Mouse (Mus musculus): ENCODE results near the gene Amz1. TPM values are rescaled to one million over a fixed set of nuclear protein-coding genes. Genes with fewer than 3 reads are reported as not detected.

Amz1 gene
- polyA plus RNA-seq, 1 experiment = 13.7 TPM

GRCm38 (mm10) chr5:140711040-140711439 is 12.9 kb upstream of the Amz1 start:
- no peak overlapping the region for H3K4me3 ChIP-seq (ENCODE audit: control insufficient read depth, insufficient read depth, low read length)
- 96% methylated on average over 5 of the region's 5 CpGs for WGBS
- peaks cover 33% of the 10 kb centered on the region for H3K36me3 ChIP-seq (ENCODE audit: control insufficient read depth, insufficient read depth, low read length)
- TF ChIP-seq CTCF (IDR thresholded peaks at IDR 0.05; ENCODE audit: borderline replicate concordance, control insufficient read depth, extremely low read depth, insufficient read depth, low read length, poor library complexity) = no peak
- TF ChIP-seq POLR2A (IDR thresholded peaks at IDR 0.05; ENCODE audit: control insufficient read depth, extremely low read depth, insufficient read depth, low read length, poor library complexity) = no peak
- no peak overlapping the region for H3K27ac ChIP-seq (ENCODE audit: control insufficient read depth, insufficient read depth, low read length)
- peaks cover 1% of the 10 kb centered on the region; the same call in 1 of the 2 replicates for H3K4me1 ChIP-seq (replicated peaks; ENCODE audit: control insufficient read depth, insufficient read depth, low read length)
- DNase-seq = no peak
- H3K27me3 ChIP-seq (ENCODE audit: control insufficient read depth, insufficient read depth, low read length) = no peaks in the 10 kb centered on the region

GRCm38 (mm10) chr5:140720773-140721172 is 3.2 kb upstream of the Amz1 start:
- no peak overlapping the region for H3K27ac ChIP-seq (ENCODE audit: control insufficient read depth, insufficient read depth, low read length)
- DNase-seq = no peak
- 0 out of 2 replicates have a peak, but pooled peaks cover 2% of the 10 kb centered on the region for H3K4me1 ChIP-seq (replicated peaks; ENCODE audit: control insufficient read depth, insufficient read depth, low read length)
- TF ChIP-seq CTCF (IDR thresholded peaks at IDR 0.05; ENCODE audit: borderline replicate concordance, control insufficient read depth, extremely low read depth, insufficient read depth, low read length, poor library complexity) = no peak
- no peak for TF ChIP-seq POLR2A (IDR thresholded peaks at IDR 0.05; ENCODE audit: control insufficient read depth, extremely low read depth, insufficient read depth, low read length, poor library complexity)
- H3K4me3 ChIP-seq (ENCODE audit: control insufficient read depth, insufficient read depth, low read length) = no peak overlapping the region
- 78% methylated on average over 7 of the region's 7 CpGs for WGBS
- peaks cover 23% of the 10 kb centered on the region for H3K36me3 ChIP-seq (ENCODE audit: control insufficient read depth, insufficient read depth, low read length)
- H3K27me3 ChIP-seq (ENCODE audit: control insufficient read depth, insufficient read depth, low read length) = no peaks in the 10 kb centered on the region

GRCm38 (mm10) chr5:140722121-140722520 is 1.8 kb upstream of the Amz1 start:
- 92% methylated on average over 3 of the region's 3 CpGs for WGBS
- Histone ChIP-seq H3K36me3 (ENCODE audit: control insufficient read depth, insufficient read depth, low read length) (peaks cover 16% of the 10 kb centered on the region), H3K27me3 (ENCODE audit: control insufficient read depth, insufficient read depth, low read length) (no peaks in the 10 kb centered on the region), H3K4me1 (replicated peaks; ENCODE audit: control insufficient read depth, insufficient read depth, low read length) (0 out of 2 replicates have a peak, but pooled peaks cover 2% of the 10 kb centered on the region), H3K27ac (ENCODE audit: control insufficient read depth, insufficient read depth, low read length) (no peak overlapping the region), H3K4me3 (ENCODE audit: control insufficient read depth, insufficient read depth, low read length) (no peak overlapping the region)
- TF ChIP-seq POLR2A (IDR thresholded peaks at IDR 0.05; ENCODE audit: control insufficient read depth, extremely low read depth, insufficient read depth, low read length, poor library complexity) = no peak
- DNase-seq = no peak

- H3K36me3 ChIP-seq (ENCODE audit: control insufficient read depth, insufficient read depth, low read length) = no peaks in the 10 kb centered on the region
- DNase-seq = no peak
- TF ChIP-seq POLR2A (IDR thresholded peaks at IDR 0.05; ENCODE audit: control insufficient read depth, extremely low read depth, insufficient read depth, low read length, poor library complexity) = no peak
- TF ChIP-seq CTCF (IDR thresholded peaks at IDR 0.05; ENCODE audit: borderline replicate concordance, control insufficient read depth, extremely low read depth, insufficient read depth, low read length, poor library complexity) = no peak
- no peak overlapping the region for H3K27ac ChIP-seq (ENCODE audit: control insufficient read depth, insufficient read depth, low read length)
- 96% methylated on average over 7 of the region's 7 CpGs for WGBS
- peaks cover under 1% of the 10 kb centered on the region; the same call in 1 of the 2 replicates for H3K4me1 ChIP-seq (replicated peaks; ENCODE audit: control insufficient read depth, insufficient read depth, low read length)
- H3K4me3 ChIP-seq (ENCODE audit: control insufficient read depth, insufficient read depth, low read length) = no peak overlapping the region
- no peaks in the 10 kb centered on the region for H3K27me3 ChIP-seq (ENCODE audit: control insufficient read depth, insufficient read depth, low read length)
These were observed 2.3 kb downstream of the Amz1 start for GRCm38 (mm10) chr5:140726062-140726839.

DNA sequence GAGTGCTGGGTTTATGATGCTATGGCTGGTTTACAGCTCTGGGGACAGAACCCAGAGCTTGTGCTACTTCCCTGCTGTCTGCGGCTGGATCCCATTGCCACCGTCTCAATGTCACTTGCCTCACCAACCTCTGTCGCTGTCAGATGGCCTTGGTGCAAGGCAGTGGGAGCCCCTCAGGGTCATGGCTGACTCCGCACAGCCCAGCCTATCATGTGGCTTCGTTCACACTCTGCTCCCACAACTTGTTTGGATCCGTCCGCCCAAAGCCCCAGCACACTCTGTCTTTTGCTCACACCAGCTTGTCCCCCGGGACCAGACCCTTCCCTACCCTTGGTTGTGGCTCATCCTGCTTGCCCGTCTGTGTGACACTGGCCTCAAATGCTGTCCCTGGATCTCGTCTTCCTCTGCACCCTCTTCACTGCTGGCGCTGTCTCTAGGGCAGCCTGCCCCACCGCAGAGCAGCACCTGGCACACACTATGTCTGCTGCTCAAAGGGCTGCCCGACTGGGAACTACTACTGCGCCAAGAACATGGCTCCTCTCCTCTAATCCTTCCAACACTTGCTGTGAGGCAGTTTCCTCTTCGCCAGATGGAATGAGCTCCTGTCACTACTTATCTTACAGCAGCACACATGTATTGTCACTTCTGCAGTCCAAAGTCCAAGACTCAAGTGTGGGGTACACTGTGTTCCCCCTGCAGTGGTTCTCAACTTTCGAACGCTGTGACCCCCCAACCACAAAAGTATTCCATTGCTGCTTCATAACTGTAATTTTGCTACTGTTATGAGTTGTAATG is 3.2 kb downstream of the Amz1 start:
- no peak for DNase-seq
- no peaks in the 10 kb centered on the region for H3K36me3 ChIP-seq (ENCODE audit: control insufficient read depth, insufficient read depth, low read length)
- no peak overlapping the region for H3K4me3 ChIP-seq (ENCODE audit: control insufficient read depth, insufficient read depth, low read length)
- TF ChIP-seq CTCF (IDR thresholded peaks at IDR 0.05; ENCODE audit: borderline replicate concordance, control insufficient read depth, extremely low read depth, insufficient read depth, low read length, poor library complexity) = no peak
- no peak for TF ChIP-seq POLR2A (IDR thresholded peaks at IDR 0.05; ENCODE audit: control insufficient read depth, extremely low read depth, insufficient read depth, low read length, poor library complexity)
- WGBS = 94% methylated on average over 17 of the region's 17 CpGs
- H3K27ac ChIP-seq (ENCODE audit: control insufficient read depth, insufficient read depth, low read length) = no peak overlapping the region
- no peaks in the 10 kb centered on the region; the same call in 1 of the 2 replicates for H3K4me1 ChIP-seq (replicated peaks; ENCODE audit: control insufficient read depth, insufficient read depth, low read length)
- H3K27me3 ChIP-seq (ENCODE audit: control insufficient read depth, insufficient read depth, low read length) = no peaks in the 10 kb centered on the region

- no peaks in the 10 kb centered on the region for H3K27me3 ChIP-seq (ENCODE audit: control insufficient read depth, insufficient read depth, low read length)
- no peaks in the 10 kb centered on the region for H3K36me3 ChIP-seq (ENCODE audit: control insufficient read depth, insufficient read depth, low read length)
- 54% methylated on average over 11 of the region's 11 CpGs for WGBS
- no peak for TF ChIP-seq CTCF (IDR thresholded peaks at IDR 0.05; ENCODE audit: borderline replicate concordance, control insufficient read depth, extremely low read depth, insufficient read depth, low read length, poor library complexity)
- TF ChIP-seq POLR2A (IDR thresholded peaks at IDR 0.05; ENCODE audit: control insufficient read depth, extremely low read depth, insufficient read depth, low read length, poor library complexity) = no peak
- H3K27ac ChIP-seq (ENCODE audit: control insufficient read depth, insufficient read depth, low read length) = no peak overlapping the region
- no peak overlapping the region for H3K4me3 ChIP-seq (ENCODE audit: control insufficient read depth, insufficient read depth, low read length)
- no peak for DNase-seq
- peaks cover 11% of the 10 kb centered on the region for H3K4me1 ChIP-seq (replicated peaks; ENCODE audit: control insufficient read depth, insufficient read depth, low read length)
These were observed 7.3 kb downstream of the Amz1 start for GRCm38 (mm10) chr5:140731040-140731797.
